Mouse (Mus musculus) embryo, embryonic 10 days (tissue): ENCODE measurements around the gene Vmn1r86.
"Not testable (repeated sequence)": the region's sequence is repeated elsewhere in the genome, so short reads cannot be mapped to it uniquely, and the experiment has no call there.

Experiments used
- DNase-seq: peaks from one replicate; pipeline ENCODE4 v3.0.0-alpha.2; 2015; ENCODE audit warnings: low spot score

The Vmn1r86 gene

DNA sequence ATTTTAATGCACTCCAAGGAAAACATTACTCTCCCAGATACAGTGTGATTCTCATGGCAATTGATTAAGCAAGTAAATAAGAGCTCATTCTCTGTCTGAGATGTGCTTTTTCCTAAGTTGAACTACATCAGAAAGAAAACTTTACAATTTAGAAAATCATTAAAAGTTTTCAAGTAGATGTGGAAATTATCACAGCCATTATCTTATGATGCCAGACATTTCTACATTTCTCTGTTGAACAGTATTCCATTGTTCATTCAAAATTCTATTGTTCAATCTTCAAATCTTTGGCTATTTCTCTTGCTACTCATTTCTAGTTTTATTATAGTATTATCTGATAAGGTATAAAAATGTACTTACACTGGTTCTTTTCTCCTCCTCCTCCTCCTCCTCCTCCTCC, at the start of gene Vmn1r86:
Gene Vmn1r86, minus strand, starts transcription at position 101 of the 400 bp plus-strand sequence.
- no peak for DNase-seq

DNA sequence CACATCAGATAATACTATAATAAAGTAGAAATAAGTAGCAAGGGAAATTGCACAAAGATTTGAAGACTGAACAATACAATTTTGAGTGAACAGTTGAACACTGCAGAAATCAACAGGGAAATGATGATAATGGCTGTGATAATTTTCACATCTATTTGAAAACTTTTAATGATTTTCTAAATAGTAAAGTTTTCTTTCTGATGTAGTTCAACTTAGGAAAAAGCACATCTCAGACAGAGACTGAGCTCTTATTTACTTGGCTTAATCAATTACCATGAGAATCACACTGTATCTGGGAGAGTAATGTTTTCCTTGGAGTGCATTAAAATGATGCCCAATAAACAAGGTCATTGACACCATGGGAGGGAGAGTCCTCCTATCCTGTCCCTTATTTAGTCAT, 39.6 kb upstream of the Vmn1r86 start, which contains the start of gene Vmn1r88:
Gene Vmn1r88, plus strand, starts transcription at position 301 of the 400 bp plus-strand sequence.
- no peak for DNase-seq

DNA sequence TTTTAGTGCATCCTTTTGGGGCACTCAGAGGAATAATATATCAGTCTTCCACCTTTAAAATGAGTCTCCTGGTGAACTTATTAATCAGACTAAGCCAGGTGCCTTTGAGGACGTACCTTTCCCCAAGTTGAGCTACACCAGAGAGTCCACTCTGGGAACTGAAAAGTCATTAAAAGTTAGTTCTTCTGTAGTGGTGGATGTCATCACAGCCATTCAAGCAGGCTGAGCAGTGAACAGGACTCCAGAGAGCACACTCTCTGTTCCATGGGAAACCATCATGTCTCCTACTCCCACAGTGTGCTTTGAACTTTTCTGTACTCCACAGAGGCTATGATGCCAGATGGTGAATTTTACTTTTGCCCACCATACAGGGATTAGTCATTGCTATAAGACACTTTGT, 20.3 kb upstream of the Vmn1r86 start, which contains the start of gene Vmn1r87:
Gene Vmn1r87, minus strand, starts transcription at position 101 of the 400 bp plus-strand sequence.
- no peak for DNase-seq

DNA sequence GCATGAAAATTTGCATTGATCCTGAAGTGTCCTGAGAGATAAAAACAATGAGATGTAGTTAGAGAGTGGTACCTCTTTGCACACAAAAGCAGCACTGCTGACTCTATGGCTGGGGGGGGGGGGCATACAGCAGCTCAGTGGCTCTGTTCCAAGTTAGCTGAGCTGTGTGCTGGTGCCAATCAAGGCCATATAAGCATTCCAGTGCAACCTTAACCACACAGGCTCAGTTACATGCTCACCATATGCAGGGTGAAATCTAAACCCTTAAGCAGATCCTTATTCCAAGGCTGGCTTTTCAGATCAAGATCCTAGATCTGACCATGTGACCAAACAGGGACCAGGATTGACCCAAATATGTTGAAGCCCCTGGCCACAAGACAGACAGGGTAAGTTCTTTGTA, 17.6 kb upstream of the Vmn1r86 start:
- no peak for DNase-seq

DNA sequence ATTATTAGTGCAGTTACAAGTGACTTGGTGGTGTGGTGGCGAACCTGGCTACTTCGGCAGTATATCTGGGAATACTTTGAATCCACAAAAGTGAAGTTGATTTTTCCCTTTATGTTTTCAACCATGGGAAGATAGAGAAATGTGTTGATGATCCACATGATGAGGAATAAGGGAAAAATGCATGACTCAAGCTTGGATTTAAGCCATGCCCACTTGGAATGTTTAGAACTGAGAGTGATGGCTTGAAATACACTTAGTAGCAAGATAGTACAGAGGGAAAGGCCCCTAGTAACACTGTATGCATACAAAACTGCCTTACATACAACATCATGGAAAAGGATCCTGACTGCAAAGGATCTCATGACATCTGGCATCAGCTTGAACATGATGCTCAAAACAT, 12.1 kb upstream of the Vmn1r86 start:
- no peak for DNase-seq

DNA sequence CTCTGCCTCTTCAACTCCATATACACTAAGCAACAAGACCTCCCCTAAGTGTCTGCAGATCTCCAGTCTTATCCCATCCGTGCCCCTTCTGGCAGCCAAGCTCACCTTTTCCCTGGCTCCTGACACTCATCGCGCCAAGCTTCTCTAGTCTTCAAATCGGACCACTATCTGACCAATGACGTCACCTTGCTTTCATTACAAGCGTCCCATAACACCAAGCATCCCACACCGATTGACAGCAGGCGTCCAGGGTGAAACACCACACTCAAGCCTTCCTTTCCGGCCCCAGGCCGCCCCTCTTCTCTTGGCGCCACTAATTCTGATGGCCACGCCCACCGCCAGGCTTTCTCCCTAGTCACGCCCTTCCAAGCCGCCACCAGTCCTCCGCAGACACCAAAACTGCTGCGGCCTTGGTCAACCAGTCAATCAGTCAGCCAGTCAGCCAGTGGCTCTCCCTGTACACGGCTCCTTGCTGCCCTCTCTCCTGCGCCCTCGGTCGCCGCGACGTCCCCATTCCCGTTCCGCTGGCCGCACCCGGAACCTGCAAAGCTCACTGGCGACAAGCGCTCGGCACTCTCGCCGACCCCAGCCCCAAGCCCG, 3.9 kb upstream of the Vmn1r86 start:
- DNase-seq, result peak; percentile 3

DNA sequence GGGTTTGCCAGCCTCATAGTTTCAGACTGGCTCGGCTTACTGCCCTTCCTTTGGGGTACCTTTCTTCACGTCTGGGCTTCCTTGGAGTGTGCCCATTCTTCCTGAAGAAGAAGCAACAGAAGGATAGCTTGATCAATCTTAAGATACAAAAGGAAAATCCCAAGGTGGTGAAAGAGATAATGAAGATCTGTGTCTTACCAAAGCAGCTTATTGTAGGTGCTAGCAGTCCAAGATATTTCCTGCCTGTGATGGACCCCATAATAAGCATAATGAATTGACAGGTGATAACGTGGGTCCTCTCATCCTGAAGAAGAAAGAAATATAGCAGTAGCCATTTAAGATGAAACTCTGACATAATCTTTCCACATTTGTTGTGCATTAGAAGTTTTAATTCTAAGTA, 24.6 kb downstream of the Vmn1r86 start, which contains the start of gene Vmn1r85:
Gene Vmn1r85, minus strand, starts transcription at position 101 of the 400 bp plus-strand sequence.
- no peak for DNase-seq

DNA sequence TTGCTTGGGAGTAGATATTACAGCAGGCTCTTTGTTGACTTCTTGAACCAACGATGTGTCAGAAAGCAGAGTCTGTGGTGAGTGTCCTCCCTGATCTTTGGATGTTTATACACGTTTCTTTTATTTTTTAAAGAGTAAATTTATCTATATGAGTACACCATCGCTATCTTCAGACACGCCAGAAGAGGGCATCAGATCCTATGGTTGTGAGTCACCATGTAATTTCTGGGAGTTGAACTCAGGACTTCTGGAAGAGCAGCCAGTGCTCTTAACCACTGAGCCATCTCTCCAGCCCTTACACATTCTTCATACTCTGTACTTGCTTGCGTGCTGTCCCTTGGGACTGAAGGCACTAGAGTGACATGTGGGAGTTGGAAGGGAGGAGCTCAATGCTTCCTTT, 47.4 kb downstream of the Vmn1r86 start:
- no peak for DNase-seq

DNA sequence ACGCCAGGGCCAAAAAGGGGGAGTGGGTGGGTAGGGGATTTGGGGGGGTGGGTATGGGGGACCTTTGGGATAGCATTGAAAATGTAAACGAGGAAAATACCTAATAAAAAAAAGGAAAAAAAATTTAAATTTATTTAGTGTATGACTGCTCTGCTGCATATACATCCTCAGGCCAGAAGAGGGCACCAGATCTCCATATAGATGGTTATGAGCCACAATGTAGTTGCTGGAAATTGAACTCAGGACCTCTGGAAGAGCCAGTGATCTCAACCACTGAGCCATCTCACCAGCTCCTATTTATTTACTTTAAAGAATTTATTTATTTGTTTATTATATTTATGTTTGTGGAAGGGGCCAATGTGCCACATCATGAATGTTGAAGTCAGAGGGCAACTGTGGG, 56.3 kb downstream of the Vmn1r86 start:
- DNase-seq, result not testable (repeated sequence)

DNA sequence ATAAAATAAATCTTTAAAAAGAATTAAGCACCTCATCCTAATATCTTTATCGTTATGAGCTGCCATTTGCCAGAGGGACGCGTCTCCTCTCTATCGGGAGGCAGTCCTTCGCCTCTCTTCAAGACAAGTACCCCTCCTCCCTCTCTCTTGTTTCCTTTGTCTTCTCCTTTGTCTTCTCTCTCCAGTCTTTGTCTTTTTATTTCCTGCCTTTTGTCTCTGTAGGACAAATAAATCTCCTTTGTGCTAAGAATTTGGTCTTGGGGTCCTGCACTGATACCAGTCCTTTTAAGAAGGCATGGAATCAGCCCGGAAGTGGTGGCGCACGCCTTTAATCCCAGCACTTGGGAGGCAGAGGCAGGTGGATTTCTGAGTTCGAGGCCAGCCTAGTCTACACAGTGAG, 60.2 kb downstream of the Vmn1r86 start:
- no peak for DNase-seq

DNA sequence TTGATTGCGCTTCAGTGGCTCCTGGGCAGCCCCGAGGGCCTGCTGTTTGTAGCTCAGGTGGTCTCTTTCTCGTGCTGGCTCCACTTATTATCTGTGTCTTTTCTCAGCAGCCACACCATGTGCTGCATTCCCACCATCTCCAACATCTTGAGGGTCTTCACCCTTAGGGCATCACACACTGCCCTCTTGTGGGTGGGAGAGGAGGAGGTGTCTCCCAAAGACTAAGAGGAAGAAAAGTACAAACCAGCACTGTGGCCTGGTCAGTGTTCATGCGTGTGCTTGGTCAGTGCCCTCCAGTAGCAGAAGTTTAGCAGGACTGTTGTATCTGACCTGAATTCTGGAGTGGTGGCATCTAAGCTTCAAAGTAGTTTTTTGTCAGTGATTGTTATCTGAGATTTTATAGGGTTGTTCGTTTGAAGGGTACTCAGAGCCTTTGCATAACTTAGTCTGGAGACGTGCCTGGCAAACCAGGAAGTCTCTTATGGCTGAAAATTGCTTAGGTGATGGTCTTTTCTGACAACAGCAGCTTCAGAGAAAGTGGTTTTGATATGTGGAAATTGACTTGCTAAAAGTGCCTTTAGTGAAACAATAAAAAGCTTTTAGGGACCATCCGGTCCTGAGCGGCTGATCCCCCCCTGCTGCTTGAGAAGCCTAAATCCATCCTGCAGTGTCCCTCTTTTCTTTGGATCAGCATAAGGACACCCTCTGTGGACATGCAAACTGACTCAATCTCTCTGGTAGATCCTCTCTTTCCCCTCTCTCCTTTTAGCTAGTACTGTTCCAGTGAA, 62.6 kb downstream of the Vmn1r86 start:
- no peak for DNase-seq

DNA sequence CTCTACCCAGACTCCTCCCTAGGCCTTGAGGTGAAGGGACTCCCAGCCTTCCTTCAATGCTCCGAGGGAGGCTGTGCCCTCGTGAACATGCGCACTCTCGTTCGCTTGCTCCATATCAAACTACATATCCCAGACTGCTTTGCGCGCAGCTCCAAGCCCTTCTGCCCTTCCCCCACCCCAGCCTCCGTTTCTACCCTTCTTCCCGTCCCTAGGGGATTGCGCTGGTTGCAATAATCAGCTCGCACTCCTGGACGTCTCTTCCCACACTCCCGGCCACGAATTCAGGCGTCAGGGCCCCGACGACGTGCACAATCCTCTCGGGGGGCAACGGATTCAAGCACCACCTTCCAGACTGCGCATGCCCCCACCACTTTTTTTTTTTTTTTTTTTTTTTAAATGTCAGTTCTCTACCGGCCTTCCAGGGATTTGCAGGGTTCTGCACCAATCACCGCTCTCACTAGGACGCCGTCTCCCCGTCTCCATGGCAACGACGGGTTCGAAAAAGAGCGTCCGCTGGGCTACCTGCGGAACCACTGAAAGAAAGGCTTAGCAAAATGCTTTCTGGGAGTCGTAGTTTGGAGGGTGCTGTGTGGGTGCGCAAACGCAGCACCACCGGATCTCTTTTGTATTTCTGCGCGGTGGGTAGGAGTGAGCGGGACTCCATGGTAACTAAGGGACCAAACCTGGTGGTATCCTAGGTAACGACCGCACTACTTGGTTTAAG, 65.3 kb downstream of the Vmn1r86 start, which contains the start of gene Mzf1:
Gene Mzf1, minus strand, starts transcription at position 478 of the 724 bp plus-strand sequence.
- DNase-seq, result peak; percentile 98

DNA sequence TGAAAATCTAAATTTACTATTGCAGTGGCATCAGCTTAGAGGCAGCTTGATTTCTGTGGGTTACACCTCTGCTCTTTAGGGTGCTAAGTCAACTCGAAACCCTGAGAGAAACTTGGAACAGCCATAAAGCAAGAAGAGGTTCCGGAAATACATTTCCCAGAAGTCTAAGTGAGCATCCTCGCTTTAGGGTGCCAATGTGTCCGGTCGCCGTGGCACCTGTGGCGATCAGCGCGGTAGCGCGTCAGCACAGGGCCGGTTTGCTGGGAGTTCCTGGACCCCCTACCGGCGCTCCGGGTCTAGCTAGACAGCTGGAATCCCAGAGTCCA, 65.8 kb downstream of the Vmn1r86 start:
- no peak for DNase-seq

DNA sequence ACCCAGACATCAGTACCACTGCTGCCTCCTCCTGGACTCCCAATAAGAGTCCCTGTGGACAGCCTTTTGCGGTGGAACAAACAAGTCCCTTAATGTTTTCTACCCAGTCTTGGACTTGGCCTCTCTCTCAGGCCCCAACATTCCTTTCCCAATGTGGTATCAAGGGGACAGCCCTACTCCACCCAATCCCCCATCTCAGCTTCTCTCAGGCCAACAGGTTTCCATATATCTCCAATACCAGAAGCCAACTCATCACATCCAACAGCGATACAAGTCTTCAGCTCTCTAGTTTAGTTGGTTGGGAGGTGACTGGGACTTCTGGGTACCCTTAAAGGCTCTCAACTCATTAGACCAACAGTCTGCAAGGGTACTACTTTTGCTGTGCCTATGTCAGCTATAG, 66.2 kb downstream of the Vmn1r86 start:
- DNase-seq, result no peak

DNA sequence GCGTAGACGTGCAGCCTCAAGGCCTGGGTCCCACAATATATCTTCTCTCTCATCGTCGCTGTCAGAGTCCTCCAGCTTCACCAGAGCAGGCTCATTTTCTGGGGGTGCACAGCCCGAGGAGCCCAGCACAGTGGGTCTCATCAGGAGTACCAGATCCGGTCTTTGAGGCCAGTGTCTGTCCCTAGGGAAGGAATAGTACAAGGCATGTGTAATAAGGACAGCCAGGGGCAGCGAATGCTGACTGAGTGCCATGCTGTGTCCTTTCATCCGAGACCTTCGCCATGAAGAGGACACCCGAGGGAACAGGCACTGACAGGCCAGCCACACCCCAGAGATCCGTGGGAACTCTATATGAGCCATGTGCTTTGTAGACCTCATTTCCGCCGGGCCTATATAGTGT, 66.7 kb downstream of the Vmn1r86 start:
- DNase-seq, result no peak
